Mouse (Mus musculus): Measurements from ENCODE around the gene Nudt16l1. TPM values are rescaled to one million over a fixed set of nuclear protein-coding genes. Genes with fewer than 3 reads are reported as not detected.

Nudt16l1 gene
- total and polyA plus RNA-seq, 2 experiments = 12.2 to 57.0 TPM

GRCm38 (mm10) chr16:4916608-4917007 is 22.0 kb upstream of the Nudt16l1 start:
- Histone ChIP-seq H3K27me3 (ENCODE audit: control insufficient read depth, insufficient read depth, low read length) (no peaks in the 10 kb centered on the region), H3K36me3 (ENCODE audit: control insufficient read depth, insufficient read depth, low read length) (peaks cover 12% of the 10 kb centered on the region; the same call in 1 of the 2 replicates), H3K4me3 (ENCODE audit: insufficient read depth, low read depth, low read length) (no peak overlapping the region), H3K79me2 (ENCODE audit: control insufficient read depth, insufficient read depth, low read length) (no peaks in the 10 kb centered on the region), H3K4me1 (ENCODE audit: control insufficient read depth, insufficient read depth, low read length) (peaks cover 9% of the 10 kb centered on the region), H3K27ac (replicated peaks; ENCODE audit: insufficient read depth, low read depth, low read length) (no peak overlapping the region), H3K9ac (ENCODE audit: low read depth, low read length) (no peak overlapping the region)
- no peak for TF ChIP-seq CTCF (IDR thresholded peaks at IDR 0.05; ENCODE audit: low read depth, low read length)
- TF ChIP-seq POLR2A (IDR thresholded peaks at IDR 0.05; ENCODE audit: extremely low read depth, insufficient read depth, low read length) = no peak
- 88% methylated on average over 2 of the region's 2 CpGs for WGBS
- no peak for DNase-seq (ENCODE audit: extremely low read depth, low read depth, low spot score)

- Histone ChIP-seq H3K9ac (ENCODE audit: low read depth, low read length) (no peak overlapping the region), H3K4me1 (ENCODE audit: control insufficient read depth, insufficient read depth, low read length) (no peaks in the 10 kb centered on the region), H3K4me3 (ENCODE audit: insufficient read depth, low read depth, low read length) (no peak overlapping the region), H3K36me3 (ENCODE audit: control insufficient read depth, insufficient read depth, low read length) (peaks cover 22% of the 10 kb centered on the region; the same call in 1 of the 2 replicates), H3K27ac (replicated peaks; ENCODE audit: insufficient read depth, low read depth, low read length) (no peak overlapping the region), H3K79me2 (ENCODE audit: control insufficient read depth, insufficient read depth, low read length) (no peaks in the 10 kb centered on the region), H3K27me3 (ENCODE audit: control insufficient read depth, insufficient read depth, low read length) (no peaks in the 10 kb centered on the region)
- no peak for TF ChIP-seq POLR2A (IDR thresholded peaks at IDR 0.05; ENCODE audit: extremely low read depth, insufficient read depth, low read length)
- TF ChIP-seq CTCF (IDR thresholded peaks at IDR 0.05; ENCODE audit: low read depth, low read length) = no peak
- DNase-seq (ENCODE audit: extremely low read depth, low read depth, low spot score) = no peak
- WGBS = 79% methylated on average over 4 of the region's 4 CpGs
These were observed 18.0 kb upstream of the Nudt16l1 start for GRCm38 (mm10) chr16:4920556-4920955.

GRCm38 (mm10) chr16:4922481-4922880 is 16.1 kb upstream of the Nudt16l1 start:
- WGBS = 93% methylated on average over 6 of the region's 6 CpGs
- H3K27ac ChIP-seq (replicated peaks; ENCODE audit: insufficient read depth, low read depth, low read length) = no peak overlapping the region
- H3K36me3 ChIP-seq (ENCODE audit: control insufficient read depth, insufficient read depth, low read length) = peaks cover 21% of the 10 kb centered on the region; the same call in 1 of the 2 replicates
- no peak overlapping the region for H3K9ac ChIP-seq (ENCODE audit: low read depth, low read length)
- TF ChIP-seq CTCF (IDR thresholded peaks at IDR 0.05; ENCODE audit: low read depth, low read length) (no peak), POLR2A (IDR thresholded peaks at IDR 0.05; ENCODE audit: extremely low read depth, insufficient read depth, low read length) (no peak)
- no peaks in the 10 kb centered on the region for H3K27me3 ChIP-seq (ENCODE audit: control insufficient read depth, insufficient read depth, low read length)
- H3K79me2 ChIP-seq (ENCODE audit: control insufficient read depth, insufficient read depth, low read length) = no peaks in the 10 kb centered on the region
- peaks cover 5% of the 10 kb centered on the region for H3K4me1 ChIP-seq (ENCODE audit: control insufficient read depth, insufficient read depth, low read length)
- DNase-seq (ENCODE audit: extremely low read depth, low read depth, low spot score) = no peak
- H3K4me3 ChIP-seq (ENCODE audit: insufficient read depth, low read depth, low read length) = no peak overlapping the region

- peaks cover 19% of the 10 kb centered on the region; the same call in 1 of the 2 replicates for H3K36me3 ChIP-seq (ENCODE audit: control insufficient read depth, insufficient read depth, low read length)
- TF ChIP-seq POLR2A (IDR thresholded peaks at IDR 0.05; ENCODE audit: extremely low read depth, insufficient read depth, low read length) (no peak), CTCF (IDR thresholded peaks at IDR 0.05; ENCODE audit: low read depth, low read length) (no peak)
- DNase-seq (ENCODE audit: extremely low read depth, low read depth, low spot score) = no peak
- WGBS = 97% methylated on average over 5 of the region's 5 CpGs
- H3K4me3 ChIP-seq (ENCODE audit: insufficient read depth, low read depth, low read length) = no peak overlapping the region
- H3K27me3 ChIP-seq (ENCODE audit: control insufficient read depth, insufficient read depth, low read length) = no peaks in the 10 kb centered on the region
- H3K4me1 ChIP-seq (ENCODE audit: control insufficient read depth, insufficient read depth, low read length) = peaks cover 14% of the 10 kb centered on the region
- no peak overlapping the region for H3K9ac ChIP-seq (ENCODE audit: low read depth, low read length)
- H3K27ac ChIP-seq (replicated peaks; ENCODE audit: insufficient read depth, low read depth, low read length) = no peak overlapping the region
- H3K79me2 ChIP-seq (ENCODE audit: control insufficient read depth, insufficient read depth, low read length) = no peaks in the 10 kb centered on the region
These were observed 14.6 kb upstream of the Nudt16l1 start for GRCm38 (mm10) chr16:4923996-4924395.

- TF ChIP-seq CTCF (IDR thresholded peaks at IDR 0.05; ENCODE audit: low read depth, low read length) (no peak), POLR2A (IDR thresholded peaks at IDR 0.05; ENCODE audit: extremely low read depth, insufficient read depth, low read length) (no peak)
- WGBS = 19% methylated on average over 7 of the region's 7 CpGs
- Histone ChIP-seq H3K27me3 (ENCODE audit: control insufficient read depth, insufficient read depth, low read length) (no peaks in the 10 kb centered on the region), H3K79me2 (ENCODE audit: control insufficient read depth, insufficient read depth, low read length) (no peaks in the 10 kb centered on the region), H3K36me3 (ENCODE audit: control insufficient read depth, insufficient read depth, low read length) (peaks cover 25% of the 10 kb centered on the region), H3K9ac (ENCODE audit: low read depth, low read length) (no peak overlapping the region), H3K4me1 (ENCODE audit: control insufficient read depth, insufficient read depth, low read length) (peaks cover 25% of the 10 kb centered on the region), H3K4me3 (ENCODE audit: insufficient read depth, low read depth, low read length) (no peak overlapping the region), H3K27ac (replicated peaks; ENCODE audit: insufficient read depth, low read depth, low read length) (no peak overlapping the region; the same call in 1 of the 2 replicates)
- peak; percentile 67 for DNase-seq (ENCODE audit: extremely low read depth, low read depth, low spot score)
These were observed 10.6 kb upstream of the Nudt16l1 start for GRCm38 (mm10) chr16:4927967-4928366.

- DNase-seq (ENCODE audit: extremely low read depth, low read depth, low spot score) = peak; percentile 81
- Histone ChIP-seq H3K4me1 (ENCODE audit: control insufficient read depth, insufficient read depth, low read length) (peaks cover 30% of the 10 kb centered on the region), H3K36me3 (ENCODE audit: control insufficient read depth, insufficient read depth, low read length) (peaks cover 24% of the 10 kb centered on the region), H3K4me3 (ENCODE audit: insufficient read depth, low read depth, low read length) (no peak overlapping the region), H3K79me2 (ENCODE audit: control insufficient read depth, insufficient read depth, low read length) (no peaks in the 10 kb centered on the region), H3K27me3 (ENCODE audit: control insufficient read depth, insufficient read depth, low read length) (no peaks in the 10 kb centered on the region), H3K27ac (replicated peaks; ENCODE audit: insufficient read depth, low read depth, low read length) (no peak overlapping the region; the same call in 1 of the 2 replicates), H3K9ac (ENCODE audit: low read depth, low read length) (no peak overlapping the region)
- TF ChIP-seq POLR2A (IDR thresholded peaks at IDR 0.05; ENCODE audit: extremely low read depth, insufficient read depth, low read length) (no peak), CTCF (IDR thresholded peaks at IDR 0.05; ENCODE audit: low read depth, low read length) (no peak)
- WGBS = 23% methylated on average over 2 of the region's 2 CpGs
These were observed 10.1 kb upstream of the Nudt16l1 start for GRCm38 (mm10) chr16:4928474-4928873.

Data from liver, adult 2 months (tissue).